In genomic region chr9:57718408-57718807, GRCm38 (mm10) we compare ENCODE assay signal across 25 mouse cellular contexts. TPM values are rescaled to one million over a fixed set of nuclear protein-coding genes. Genes with fewer than 3 reads are reported as not detected.
A peak's percentile ranks its signal among the peaks of the same experiment; 100 is the strongest.
DNase-seq lines count a peak whose midpoint lies in the region; ATAC-seq and TF ChIP-seq lines count a peak whose summit lies in the region.
"Had no signal": no experiment of that assay in that cellular context is flagged by ENCODE, and none has a peak within 500 bp of the region (broad histone marks: within the 10 kb centered on the region; RNA-seq: fewer than 3 reads in every experiment).

No protein-coding gene starts in this region.

- 10% methylated on average over 7 of the region's 7 CpGs for WGBS in cerebellum, adult 2 months
- WGBS in hindbrain, embryonic 11.5 days, result 93% methylated on average over 7 of the region's 7 CpGs

- peak; percentile 43 for DNase-seq in adrenal gland, postnatal 10 days
- no peak for DNase-seq in adrenal gland, adult 18-20 months (ENCODE audit: low spot score in 2 of 2)
- DNase-seq in kidney, postnatal 36 days, result peak; percentile 17 to 41
- no peak for DNase-seq in kidney, postnatal 14 days
- peak; percentile 72 to 78 for DNase-seq in cerebellum, adult 2 months
- DNase-seq in hindbrain, embryonic 11.5 days (ENCODE audit: low spot score), result no peak
- DNase-seq in frontal cortex, postnatal 25 days (ENCODE audit: low spot score in 2 of 2), result no peak
- DNase-seq: gastrocnemius, postnatal 36 days; heart, postnatal 14 days; lung, postnatal 14 days; spleen, adult 18-20 months; thymus, adult 2 months had no signal

- no peak overlapping the region for H3K4me3 ChIP-seq in cerebellum, adult 2 months (replicated peaks; ENCODE audit: insufficient read depth, low read depth, low read length)
- no peak overlapping the region for H3K4me3 ChIP-seq in hindbrain, embryonic 11.5 days (ENCODE audit: low read depth, low read length)
- H3K4me3 ChIP-seq: embryonic facial prominence, embryonic 10.5 days; erythroblast, embryonic 14.5 days; limb, embryonic 13.5 days had no signal

- no peak overlapping the region for H3K9ac ChIP-seq in hindbrain, embryonic 11.5 days (ENCODE audit: low read depth, low read length)
- H3K9ac ChIP-seq: limb, embryonic 13.5 days had no signal

- peaks cover 3% of the 10 kb centered on the region; the same call in 1 of the 2 replicates for H3K36me3 ChIP-seq in hindbrain, embryonic 11.5 days (ENCODE audit: control insufficient read depth, insufficient read depth, low read length)

- peaks cover 7% of the 10 kb centered on the region; the same call in 1 of the 2 replicates for H3K4me1 ChIP-seq in cerebellum, adult 2 months (ENCODE audit: control insufficient read depth, insufficient read depth, low read length)
- H3K4me1 ChIP-seq in hindbrain, embryonic 11.5 days (replicated peaks; ENCODE audit: control insufficient read depth, insufficient read depth, low read length), result no peaks in the 10 kb centered on the region
- H3K4me1 ChIP-seq: embryonic facial prominence, embryonic 10.5 days had no signal

- H3K27ac ChIP-seq in cerebellum, adult 2 months (ENCODE audit: insufficient read depth, low read length), result no peak overlapping the region
- H3K27ac ChIP-seq in hindbrain, embryonic 11.5 days (ENCODE audit: low read depth, low read length), result no peak overlapping the region
- H3K27ac ChIP-seq: embryonic facial prominence, embryonic 10.5 days; limb, embryonic 13.5 days had no signal

- peak; percentile 43; the same call in 1 of the 2 replicates for ATAC-seq in granulocyte monocyte progenitor cell, adult 5-6 weeks (replicated peaks; ENCODE audit: poor library complexity, severe bottlenecking)
- no peak for ATAC-seq in hindbrain, embryonic 11.5 days (ENCODE audit: low FRiP score)
- ATAC-seq: forebrain, embryonic 14.5 days; hindbrain, embryonic 16.5 days had no signal

- H3K27me3 ChIP-seq in cerebellum, adult 2 months (ENCODE audit: control insufficient read depth, insufficient read depth, low read length), result no peaks in the 10 kb centered on the region
- no peaks in the 10 kb centered on the region for H3K27me3 ChIP-seq in hindbrain, embryonic 11.5 days (ENCODE audit: control insufficient read depth, insufficient read depth, low read length)
- H3K27me3 ChIP-seq: limb, embryonic 13.5 days had no signal

- no peak overlapping the region for H3K4me2 ChIP-seq in hindbrain, embryonic 11.5 days (replicated peaks; ENCODE audit: low read depth, low read length)
- H3K4me2 ChIP-seq: heart, embryonic 11.5 days; limb, embryonic 13.5 days had no signal

- TF ChIP-seq CTCF in cerebellum, adult 2 months (IDR thresholded peaks at IDR 0.05; ENCODE audit: borderline replicate concordance, insufficient read depth, low read depth, low read length), result no peak

- TF ChIP-seq POLR2A in cerebellum, adult 2 months (IDR thresholded peaks at IDR 0.05; ENCODE audit: borderline replicate concordance, insufficient read depth, low read length), result no peak

- no peaks in the 10 kb centered on the region for H3K9me3 ChIP-seq in hindbrain, embryonic 11.5 days (ENCODE audit: control insufficient read depth, low read length)
- H3K9me3 ChIP-seq: embryonic facial prominence, embryonic 10.5 days; limb, embryonic 13.5 days had no signal

RNA-seq across cellular contexts. Expression of gene Edc3, which starts 10.1 kb away (rescaled TPM):
- 10 to 100 TPM; 11.7 to 12.0 TPM for total RNA-seq in adrenal gland, postnatal 10 days (2021)
- 1 to 10 TPM; 7.1 to 8.7 TPM for total RNA-seq in adrenal gland, adult 18-20 months (2021)
- 16.1 TPM in 2 replicates for polyA plus RNA-seq in cerebellum, adult 2 months (2012; rRNA removed)
- total RNA-seq in granulocyte monocyte progenitor cell, adult 5-6 weeks (2014; fragmentation: Nextera tagmentation), result 14.6 and 20.3 TPM in 2 replicates
- total RNA-seq in granulocyte monocyte progenitor cell, adult 5-6 weeks (2017), result 3.5 and 4.3 TPM in 2 replicates
- 23.7 and 28.4 TPM in 2 replicates for polyA plus RNA-seq in hindbrain, embryonic 11.5 days (2014; fragmentation: Nextera tagmentation; extraction: Ambion mirVana)

RNA-seq across cellular contexts. Expression of gene Cyp1a1, which starts 30.7 kb away (rescaled TPM):
- under 1 TPM; 0.15 to 0.45 TPM for total RNA-seq in adrenal gland, postnatal 10 days (2021)
- total RNA-seq in adrenal gland, adult 18-20 months (2021), result 1 to 10 TPM in 1 of 2 experiments, under 1 TPM in 1; 0.17 to 1.0 TPM
- 0.10 and 0.11 TPM in 2 replicates for polyA plus RNA-seq in cerebellum, adult 2 months (2012; rRNA removed)
- not detected in 2 replicates for total RNA-seq in granulocyte monocyte progenitor cell, adult 5-6 weeks (2014; fragmentation: Nextera tagmentation)
- total RNA-seq in granulocyte monocyte progenitor cell, adult 5-6 weeks (2017), result not detected in 2 replicates
- polyA plus RNA-seq in hindbrain, embryonic 11.5 days (2014; fragmentation: Nextera tagmentation; extraction: Ambion mirVana), result not detected in 2 replicates
- total RNA-seq: heart, postnatal 14 days; midbrain, postnatal 0 days had no signal
- polyA plus RNA-seq: erythroblast, embryonic 14.5 days; forebrain, embryonic 14.5 days; heart, embryonic 11.5 days; limb, embryonic 13.5 days; neural tube, embryonic 11.5 days; stomach, embryonic 14.5 days had no signal

RNA-seq across cellular contexts. Expression of gene Cyp1a2, which starts 34.9 kb away (rescaled TPM):
- total RNA-seq in adrenal gland, postnatal 10 days (2021), result 10 to 100 TPM; 14.5 to 36.5 TPM
- total RNA-seq in adrenal gland, adult 18-20 months (2021), result under 1 TPM in 1 of 2 experiments, not detected in 1; 0.20 TPM
- not detected in 2 replicates for polyA plus RNA-seq in cerebellum, adult 2 months (2012; rRNA removed)
- not detected in 2 replicates for total RNA-seq in granulocyte monocyte progenitor cell, adult 5-6 weeks (2014; fragmentation: Nextera tagmentation)
- not detected in 2 replicates for total RNA-seq in granulocyte monocyte progenitor cell, adult 5-6 weeks (2017)
- not detected in 2 replicates for polyA plus RNA-seq in hindbrain, embryonic 11.5 days (2014; fragmentation: Nextera tagmentation; extraction: Ambion mirVana)
- total RNA-seq: gastrocnemius, postnatal 36 days; heart, postnatal 14 days; layer of hippocampus, adult 18-20 months; left cerebral cortex, adult 18-20 months; MEL; midbrain, postnatal 0 days had no signal
- polyA plus RNA-seq: embryonic facial prominence, embryonic 10.5 days; erythroblast, embryonic 14.5 days; forebrain, embryonic 14.5 days; heart, embryonic 11.5 days; hindbrain, embryonic 16.5 days; limb, embryonic 13.5 days; midbrain, postnatal 0 days; neural tube, embryonic 11.5 days; stomach, embryonic 14.5 days had no signal

RNA-seq across cellular contexts. Expression of gene Clk3, which starts 47.3 kb away (rescaled TPM):
- 10 to 100 TPM; 65.3 to 79.1 TPM for total RNA-seq in adrenal gland, postnatal 10 days (2021)
- total RNA-seq in adrenal gland, adult 18-20 months (2021), result 10 to 100 TPM; 63.6 to 74.9 TPM
- 144 TPM in 2 replicates for polyA plus RNA-seq in cerebellum, adult 2 months (2012; rRNA removed)
- total RNA-seq in granulocyte monocyte progenitor cell, adult 5-6 weeks (2014; fragmentation: Nextera tagmentation), result 44.0 and 48.0 TPM in 2 replicates
- total RNA-seq in granulocyte monocyte progenitor cell, adult 5-6 weeks (2017), result 36.8 and 49.9 TPM in 2 replicates
- 83.8 and 91.4 TPM in 2 replicates for polyA plus RNA-seq in hindbrain, embryonic 11.5 days (2014; fragmentation: Nextera tagmentation; extraction: Ambion mirVana)

Comparison
In these comparisons a context has a peak if more than half of its experiments do, and no peak if none do; other contexts are left out.
1. DNase-seq: peak in adrenal gland, postnatal 10 days (single experiment), kidney, postnatal 36 days (2 of 2) and cerebellum, adult 2 months (2 of 2); none in adrenal gland, adult 18-20 months (0 of 2), kidney, postnatal 14 days (single experiment), hindbrain, embryonic 11.5 days (single experiment) and frontal cortex, postnatal 25 days (0 of 2).
2. RNA of gene Cyp1a2, which starts 34.9 kb away (total RNA-seq): 14.5 to 36.5 TPM in adrenal gland, postnatal 10 days; 0.20 TPM in adrenal gland, adult 18-20 months and not detected in granulocyte monocyte progenitor cell, adult 5-6 weeks; every median in the first group is over 10 times any median in the second.